Mouse (Mus musculus) lung, embryonic 14.5 days (tissue): ENCODE data around the gene Scimp. TPM values are rescaled to one million over a fixed set of nuclear protein-coding genes. Genes with fewer than 3 reads are reported as not detected.

Experiments used
- ATAC-seq: fragments of 200-750 bp; cut with Nextera tagmentation; 2 replicates; pipeline ENCODE4 v1.8.0; 2017; ENCODE audit warnings: mild to moderate bottlenecking, moderate TSS enrichment, moderate library complexity; ENCODE audit not compliant: insufficient read depth
- DNase-seq: peaks from one replicate; pipeline ENCODE4 v3.0.0-alpha.2; 2015
- H3K27ac ChIP-seq: fragments of 300-500 bp; sonication (generic); 2 replicates; pipeline ENCODE4 v1.5.1; 2014; ENCODE audit warnings: low read depth, mild to moderate bottlenecking, moderate library complexity
- H3K27me3 ChIP-seq: fragments of 300-500 bp; sonication (generic); 2 replicates; pipeline ENCODE4 v1.6.1; 2014; ENCODE audit warnings: low read length, control low read depth; ENCODE audit not compliant: insufficient read depth
- H3K36me3 ChIP-seq: fragments of 300-500 bp; sonication (generic); 2 replicates; pipeline ENCODE4 v1.6.1; 2014; ENCODE audit warnings: control low read depth; ENCODE audit not compliant: insufficient read depth
- H3K4me1 ChIP-seq: fragments of 300-500 bp; sonication (generic); 2 replicates; pipeline ENCODE4 v1.6.1; 2014; ENCODE audit warnings: antibody characterized with exemption, control low read depth; ENCODE audit not compliant: insufficient read depth
- H3K4me2 ChIP-seq: fragments of 300-500 bp; sonication (generic); 2 replicates; pipeline ENCODE4 v1.6.1; 2014; ENCODE audit warnings: mild to moderate bottlenecking
- H3K4me3 ChIP-seq: fragments of 300-500 bp; sonication (generic); 2 replicates; pipeline ENCODE4 v1.5.1; 2014; ENCODE audit warnings: low read depth, low read length
- H3K9ac ChIP-seq: fragments of 300-500 bp; sonication (generic); 2 replicates; pipeline ENCODE4 v1.6.1; 2014
- H3K9me3 ChIP-seq: fragments of 300-500 bp; sonication (generic); 2 replicates; pipeline ENCODE4 v1.6.1; 2016; ENCODE audit warnings: low read depth, low read length, control low read depth
- CTCF ChIP-seq: IDR thresholded peaks from 2 replicates; pipeline ENCODE4 v1.5.1; 2016; ENCODE audit warnings: antibody characterized with exemption, low read depth
- WGBS: fragments of 180-500 bp; shearing (Covaris S2); extraction: QIAGEN DNeasy Blood & Tissue Kit; methylation state at CpG from one replicate; pipeline ENCODE4 v1.1.7; 2014; 5-methylcytosine and 5-hydroxymethylcytosine counted together
- microRNA-seq: library from miRNA; unstranded; fragments of <30 nt; microRNA quantifications from one replicate; pipeline ENCODE4, GENCODE M21; 2016; ENCODE audit warnings: borderline number of aligned reads
- polyA plus RNA-seq: library from polyadenylated mRNA; unstranded; fragments of >200 nt; fragmentation: Nextera tagmentation; extraction: Ambion mirVana; gene quantifications from 2 replicates; pipeline ENCODE4 v1.2.1, GENCODE M21; 2014

Gene Scimp
- polyA plus RNA-seq, 1 experiment from 2014 or later: not detected

- Histone ChIP-seq H3K4me2 (no peak overlapping the region), H3K36me3 (no peaks in the 10 kb centered on the region), H3K9me3 (no peaks in the 10 kb centered on the region), H3K9ac (no peak overlapping the region), H3K4me3 (no peak overlapping the region), H3K4me1 (no peaks in the 10 kb centered on the region), H3K27me3 (no peaks in the 10 kb centered on the region), H3K27ac (no peak overlapping the region)
- DNase-seq: no peak
- no peak for TF ChIP-seq CTCF
- WGBS: 63% methylated on average over 3 of the region's 3 CpGs
- ATAC-seq: no peak
These were observed 70.8 kb downstream of the Scimp start for GRCm38 (mm10) chr11:70741603-70742002.

Small RNAs within 50 kb of the gene (microRNA-seq; reads per million reads assigned to microRNA genes)
- not detected for gene Gm22760

Other genes starting within 250 kb of the Scimp start
- gene Mink1, start 249.7 kb downstream of the Scimp start, polyA plus RNA-seq: 15.2 and 15.4 TPM in 2 replicates
- gene 4930544D05Rik, start 196.7 kb downstream of the Scimp start, polyA plus RNA-seq: not detected in 2 replicates
- not detected in 2 replicates for gene Chrne, start 193.4 kb downstream of the Scimp start, polyA plus RNA-seq
- gene Gp1ba, start 173.5 kb downstream of the Scimp start, polyA plus RNA-seq: 0.81 and 1.1 TPM in 2 replicates
- gene Rnf167, start 165.4 kb downstream of the Scimp start, polyA plus RNA-seq: 97.0 and 98.8 TPM in 2 replicates
- gene Slc25a11, start 165.1 kb downstream of the Scimp start, polyA plus RNA-seq: 128 and 133 TPM in 2 replicates
- 2,124 and 2,138 TPM in 2 replicates for gene Pfn1, start 157.9 kb downstream of the Scimp start, polyA plus RNA-seq
- gene Eno3, start 155.4 kb downstream of the Scimp start, polyA plus RNA-seq: 12.7 and 19.6 TPM in 2 replicates
- gene Spag7, start 143.2 kb downstream of the Scimp start, polyA plus RNA-seq: 141 and 167 TPM in 2 replicates
- 15.3 and 16.2 TPM in 2 replicates for gene Camta2, start 124.5 kb downstream of the Scimp start, polyA plus RNA-seq
- 1.1 and 1.5 TPM in 2 replicates for gene Inca1, start 112.4 kb downstream of the Scimp start, polyA plus RNA-seq
- gene Kif1c, start 112.0 kb downstream of the Scimp start, polyA plus RNA-seq: 12.4 and 13.7 TPM in 2 replicates
- gene Zfp3, start 48.4 kb downstream of the Scimp start, polyA plus RNA-seq: 4.0 and 4.2 TPM in 2 replicates
- 32.3 and 32.6 TPM in 2 replicates for gene Rabep1, start 32.2 kb upstream of the Scimp start, polyA plus RNA-seq
- 126 and 135 TPM in 2 replicates for gene Nup88, start 157.4 kb upstream of the Scimp start, polyA plus RNA-seq
- 64.7 and 69.7 TPM in 2 replicates for gene Rpain, start 157.6 kb upstream of the Scimp start, polyA plus RNA-seq
- 264 and 276 TPM in 2 replicates for gene C1qbp, start 170.4 kb upstream of the Scimp start, polyA plus RNA-seq
- gene Dhx33, start 191.9 kb upstream of the Scimp start, polyA plus RNA-seq: 27.2 and 27.7 TPM in 2 replicates
- gene Mis12, start 207.0 kb upstream of the Scimp start, polyA plus RNA-seq: 43.4 and 48.2 TPM in 2 replicates
- gene Derl2, start 207.3 kb upstream of the Scimp start, polyA plus RNA-seq: 42.7 and 51.9 TPM in 2 replicates
- gene 6330403K07Rik, start 220.9 kb upstream of the Scimp start, polyA plus RNA-seq: 42.3 and 44.6 TPM in 2 replicates